Mouse (Mus musculus): ENCODE results near the gene Galnt14. TPM values are rescaled to one million over a fixed set of nuclear protein-coding genes. Genes with fewer than 3 reads are reported as not detected.

Galnt14 gene
- total and polyA plus RNA-seq, 2 experiments from 2014 or later = 15.5 to 17.3 TPM

DNA sequence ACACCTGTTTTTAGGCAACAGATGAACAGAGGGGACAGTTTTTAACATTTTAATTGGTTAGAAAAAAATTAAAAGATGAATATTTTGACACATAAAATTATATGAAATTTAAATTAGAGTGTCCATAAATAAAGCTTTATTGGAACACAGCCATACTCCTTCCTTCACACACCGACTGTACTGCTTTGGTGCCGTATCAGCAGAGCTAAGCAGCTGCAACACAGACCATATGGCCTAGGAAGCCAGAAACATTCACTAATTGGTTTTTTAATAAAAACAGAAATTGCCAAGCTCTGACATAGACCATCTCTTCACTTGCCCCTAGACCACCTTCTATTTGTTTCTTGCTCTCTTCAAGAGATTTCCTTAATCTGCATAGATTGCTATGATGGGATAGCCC is 40.2 kb downstream of the Galnt14 start:
- H3K27me3 ChIP-seq (ENCODE audit: insufficient read depth, low read length) = no peaks in the 10 kb centered on the region
- no peak for DNase-seq (ENCODE audit: low spot score)
- H3K9ac ChIP-seq (replicated peaks; ENCODE audit: low read length) = no peak overlapping the region
- no peaks in the 10 kb centered on the region for H3K9me3 ChIP-seq (ENCODE audit: low read length)
- no peak overlapping the region for H3K4me2 ChIP-seq (ENCODE audit: low read depth, low read length)
- H3K27ac ChIP-seq = no peak overlapping the region
- H3K36me3 ChIP-seq (ENCODE audit: insufficient read depth, low read length) = no peaks in the 10 kb centered on the region
- no peak for ATAC-seq
- no peaks in the 10 kb centered on the region; the same call in 1 of the 2 replicates for H3K4me1 ChIP-seq (ENCODE audit: insufficient read depth, low read length)
- no peak overlapping the region for H3K4me3 ChIP-seq (ENCODE audit: low read length)
- TF ChIP-seq CTCF (IDR thresholded peaks at IDR 0.05; ENCODE audit: low read depth) = no peak
- 54% methylated on average over 2 of the region's 2 CpGs for WGBS

GRCm38 (mm10) chr17:73668996-73669395 is 41.3 kb downstream of the Galnt14 start:
- 81% methylated on average over 1 of the region's 1 CpGs for WGBS
- no peaks in the 10 kb centered on the region for H3K9me3 ChIP-seq (ENCODE audit: low read length)
- H3K27me3 ChIP-seq (ENCODE audit: insufficient read depth, low read length) = no peaks in the 10 kb centered on the region
- H3K9ac ChIP-seq (replicated peaks; ENCODE audit: low read length) = no peak overlapping the region
- TF ChIP-seq CTCF (IDR thresholded peaks at IDR 0.05; ENCODE audit: low read depth) = no peak
- H3K36me3 ChIP-seq (ENCODE audit: insufficient read depth, low read length) = no peaks in the 10 kb centered on the region
- H3K4me2 ChIP-seq (ENCODE audit: low read depth, low read length) = no peak overlapping the region
- ATAC-seq = no peak
- H3K27ac ChIP-seq = no peak overlapping the region
- DNase-seq (ENCODE audit: low spot score) = no peak
- H3K4me3 ChIP-seq (ENCODE audit: low read length) = no peak overlapping the region
- no peaks in the 10 kb centered on the region; the same call in 1 of the 2 replicates for H3K4me1 ChIP-seq (ENCODE audit: insufficient read depth, low read length)

GRCm38 (mm10) chr17:73663237-73663636 is 47.0 kb downstream of the Galnt14 start:
- no peak overlapping the region for H3K4me3 ChIP-seq (ENCODE audit: low read length)
- 88% methylated on average over 3 of the region's 3 CpGs for WGBS

GRCm38 (mm10) chr17:73658731-73659445 is 51.4 kb downstream of the Galnt14 start:
- Histone ChIP-seq H3K4me1 (ENCODE audit: insufficient read depth, low read length) (peaks cover 4% of the 10 kb centered on the region; the same call in 1 of the 2 replicates), H3K27ac (no peak overlapping the region), H3K4me2 (ENCODE audit: low read depth, low read length) (no peak overlapping the region), H3K36me3 (ENCODE audit: insufficient read depth, low read length) (no peaks in the 10 kb centered on the region), H3K27me3 (ENCODE audit: insufficient read depth, low read length) (no peaks in the 10 kb centered on the region), H3K4me3 (ENCODE audit: low read length) (no peak overlapping the region), H3K9me3 (ENCODE audit: low read length) (no peaks in the 10 kb centered on the region), H3K9ac (replicated peaks; ENCODE audit: low read length) (no peak overlapping the region)
- no peak for TF ChIP-seq CTCF (IDR thresholded peaks at IDR 0.05; ENCODE audit: low read depth)
- DNase-seq (ENCODE audit: low spot score) (no peak), ATAC-seq (peak; percentile 53)
- 60% methylated on average over 6 of the region's 6 CpGs for WGBS

More at GRCm38 (mm10) chr17:73663237-73663636, 47.0 kb downstream of the Galnt14 start:
- Histone ChIP-seq H3K4me1 (ENCODE audit: insufficient read depth, low read length) (peaks cover 4% of the 10 kb centered on the region; the same call in 1 of the 2 replicates), H3K27ac (no peak overlapping the region), H3K9ac (replicated peaks; ENCODE audit: low read length) (no peak overlapping the region), H3K9me3 (ENCODE audit: low read length) (no peaks in the 10 kb centered on the region), H3K4me2 (ENCODE audit: low read depth, low read length) (no peak overlapping the region), H3K27me3 (ENCODE audit: insufficient read depth, low read length) (no peaks in the 10 kb centered on the region), H3K36me3 (ENCODE audit: insufficient read depth, low read length) (no peaks in the 10 kb centered on the region)
- no peak for ATAC-seq
- DNase-seq (ENCODE audit: low spot score) = no peak
- no peak for TF ChIP-seq CTCF (IDR thresholded peaks at IDR 0.05; ENCODE audit: low read depth)

DNA sequence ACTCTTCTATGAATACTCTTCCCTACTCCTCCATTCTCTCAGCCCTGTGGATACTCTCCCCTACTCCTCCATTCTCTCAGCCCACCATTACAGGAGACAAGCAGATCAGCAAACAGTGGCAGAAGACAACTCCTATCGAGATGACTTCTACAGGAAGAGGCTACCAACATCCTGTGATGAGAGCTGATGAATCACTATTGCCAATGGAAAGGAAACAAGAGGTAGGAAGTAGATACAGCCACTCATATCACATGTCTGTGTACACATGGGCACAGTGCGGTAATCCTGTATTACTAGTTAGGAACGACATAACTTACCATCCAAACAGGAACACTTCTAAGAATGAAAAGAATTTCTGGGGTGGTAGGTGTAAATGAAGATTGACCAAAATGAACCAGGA is 53.9 kb downstream of the Galnt14 start:
- H3K27me3 ChIP-seq (ENCODE audit: insufficient read depth, low read length) = no peaks in the 10 kb centered on the region
- H3K4me3 ChIP-seq (ENCODE audit: low read length) = no peak overlapping the region
- 93% methylated on average over 3 of the region's 3 CpGs for WGBS
- no peak overlapping the region for H3K9ac ChIP-seq (replicated peaks; ENCODE audit: low read length)
- DNase-seq (ENCODE audit: low spot score) (no peak), ATAC-seq (no peak)
- no peak overlapping the region for H3K4me2 ChIP-seq (ENCODE audit: low read depth, low read length)
- TF ChIP-seq CTCF (IDR thresholded peaks at IDR 0.05; ENCODE audit: low read depth) = no peak
- no peaks in the 10 kb centered on the region for H3K36me3 ChIP-seq (ENCODE audit: insufficient read depth, low read length)
- no peak overlapping the region for H3K27ac ChIP-seq
- H3K9me3 ChIP-seq (ENCODE audit: low read length) = no peaks in the 10 kb centered on the region
- H3K4me1 ChIP-seq (ENCODE audit: insufficient read depth, low read length) = peaks cover 4% of the 10 kb centered on the region; the same call in 1 of the 2 replicates

DNA sequence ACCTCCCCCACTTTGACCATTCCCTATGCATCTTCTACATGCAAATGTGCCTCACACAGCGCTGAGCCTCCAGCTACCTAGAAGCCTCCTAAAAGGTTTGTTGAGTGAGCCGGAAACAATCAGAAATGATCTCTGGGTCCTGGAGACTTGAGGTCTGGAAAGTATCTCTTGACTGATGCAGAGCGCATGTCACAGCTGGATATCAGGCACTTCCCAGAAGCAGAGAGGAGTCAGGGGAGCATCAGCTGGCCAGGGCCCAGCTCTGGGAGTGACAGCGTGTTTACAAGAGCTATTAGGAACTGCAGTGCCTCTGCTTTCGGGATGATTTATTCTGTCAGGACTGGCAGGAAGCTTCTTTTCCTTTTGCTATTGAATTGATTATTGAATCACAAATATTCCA is 56.0 kb downstream of the Galnt14 start:
- Histone ChIP-seq H3K4me1 (ENCODE audit: insufficient read depth, low read length) (peaks cover 4% of the 10 kb centered on the region; the same call in 1 of the 2 replicates), H3K27ac (no peak overlapping the region), H3K4me3 (ENCODE audit: low read length) (no peak overlapping the region), H3K27me3 (ENCODE audit: insufficient read depth, low read length) (no peaks in the 10 kb centered on the region), H3K9ac (replicated peaks; ENCODE audit: low read length) (no peak overlapping the region), H3K9me3 (ENCODE audit: low read length) (no peaks in the 10 kb centered on the region), H3K4me2 (ENCODE audit: low read depth, low read length) (no peak overlapping the region), H3K36me3 (ENCODE audit: insufficient read depth, low read length) (no peaks in the 10 kb centered on the region)
- WGBS = 46% methylated on average over 5 of the region's 5 CpGs
- no peak for DNase-seq (ENCODE audit: low spot score)
- no peak for TF ChIP-seq CTCF (IDR thresholded peaks at IDR 0.05; ENCODE audit: low read depth)
- ATAC-seq = no peak

DNA sequence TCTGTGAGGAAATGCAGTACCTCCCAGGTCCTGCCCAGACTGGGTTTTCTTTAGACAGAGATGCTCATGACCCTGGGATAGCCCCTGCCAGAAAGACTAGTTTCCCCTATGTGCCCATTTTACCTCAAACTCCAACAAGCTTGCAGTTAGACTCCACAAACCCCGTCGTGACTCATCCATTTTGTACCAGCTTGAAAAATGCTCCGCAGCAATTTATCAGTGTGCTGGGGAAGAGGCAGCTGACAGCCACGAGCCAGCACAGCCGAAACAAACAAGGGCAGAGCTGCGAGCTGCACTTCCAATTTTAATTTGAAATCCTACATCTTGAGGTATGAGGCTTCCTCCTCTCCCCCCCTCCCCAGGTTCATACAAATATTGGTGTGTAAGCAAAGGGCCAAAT is 60.9 kb downstream of the Galnt14 start:
- no peak overlapping the region for H3K4me2 ChIP-seq (ENCODE audit: low read depth, low read length)
- no peaks in the 10 kb centered on the region for H3K27me3 ChIP-seq (ENCODE audit: insufficient read depth, low read length)
- DNase-seq (ENCODE audit: low spot score) (no peak), ATAC-seq (no peak)
- H3K4me1 ChIP-seq (ENCODE audit: insufficient read depth, low read length) = no peaks in the 10 kb centered on the region
- H3K4me3 ChIP-seq (ENCODE audit: low read length) = no peak overlapping the region
- H3K9me3 ChIP-seq (ENCODE audit: low read length) = no peaks in the 10 kb centered on the region
- no peak overlapping the region for H3K9ac ChIP-seq (replicated peaks; ENCODE audit: low read length)
- WGBS = 66% methylated on average over 6 of the region's 6 CpGs
- H3K27ac ChIP-seq = no peak overlapping the region
- no peak for TF ChIP-seq CTCF (IDR thresholded peaks at IDR 0.05; ENCODE audit: low read depth)
- no peaks in the 10 kb centered on the region for H3K36me3 ChIP-seq (ENCODE audit: insufficient read depth, low read length)

Data from hindbrain, postnatal 0 days (tissue).